Mouse (Mus musculus) lung, adult 2 months (tissue): Measurements from ENCODE around the gene Apbb2.

ENCODE experiments used
- CTCF ChIP-seq: fragments of 200-500 bp; IDR thresholded peaks from 2 replicates; pipeline ENCODE4 v1.5.1; 2011; ENCODE audit warnings: mild to moderate bottlenecking, low read length, control low read depth; ENCODE audit not compliant: insufficient read depth
- POLR2A ChIP-seq: fragments of 200-500 bp; IDR thresholded peaks from 2 replicates; pipeline ENCODE4 v1.6.1; 2011; ENCODE audit warnings: low read depth, mild to moderate bottlenecking, control low read depth, low read length, borderline replicate concordance; ENCODE audit errors: extremely low read depth

- no peak for TF ChIP-seq CTCF
- no peak for TF ChIP-seq POLR2A
These were observed 234.5 kb downstream of the Apbb2 start for GRCm38 (mm10) chr5:66384114-66384513.
